Mouse (Mus musculus) frontal cortex, adult (tissue): ENCODE measurements at regions not wholly inside any gene's neighbourhood (a gene's known extent, or its start where the extent isn't known, plus 50 kb on each side); places are given as distances from the start of the nearest gene placed in this dataset.

Experiments used
- ATAC-seq: cut with Nextera tagmentation; 2 replicates; pipeline ENCODE4 v1.9.2; 2017; ENCODE audit warnings: mild to moderate bottlenecking, moderate library complexity, mixed read lengths; ENCODE audit not compliant: low TSS enrichment

DNA sequence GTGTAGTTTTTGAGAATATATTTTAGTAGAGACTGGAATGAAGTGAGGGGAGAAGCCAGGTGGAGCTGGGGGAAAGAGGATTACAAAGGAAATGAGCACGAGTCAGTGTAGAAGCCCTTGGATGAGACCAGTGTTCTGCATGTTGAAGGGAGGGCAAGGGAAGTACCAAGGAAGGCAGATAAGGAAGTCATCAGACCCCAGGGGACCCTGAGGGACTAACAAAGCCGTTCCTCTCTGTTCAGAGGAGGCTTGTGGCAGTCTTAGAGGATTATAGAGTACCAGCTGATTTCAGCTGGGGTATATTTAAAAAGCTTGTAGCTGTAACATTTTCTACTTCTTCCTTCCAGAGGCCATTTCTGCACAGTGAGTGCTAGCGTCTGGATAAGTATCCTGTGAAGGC lies 56.7 kb upstream of the Igsf9b start:
- 0 out of 2 replicates have a peak, but pooled peaks have one; percentile 41 for ATAC-seq

DNA sequence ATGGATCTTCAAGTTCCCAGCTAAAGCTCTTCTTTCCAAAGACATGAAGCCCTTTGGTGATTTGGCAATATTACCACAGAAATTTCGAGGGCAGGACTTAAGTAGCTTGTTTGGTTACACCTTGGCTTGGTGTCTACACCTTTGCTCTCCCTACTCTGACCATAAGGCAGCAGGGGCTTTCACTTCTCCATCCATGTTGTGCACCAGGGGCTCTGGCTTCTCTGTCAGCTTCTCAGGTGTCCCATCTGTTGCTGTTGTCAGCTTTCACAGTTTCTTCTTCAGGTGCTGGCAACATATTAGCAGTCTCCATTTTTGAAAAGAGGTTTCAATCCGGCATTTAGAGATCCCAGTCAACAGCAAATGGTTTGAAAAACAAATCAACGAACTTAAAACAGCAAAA lies 58.1 kb upstream of the Igsf9b start:
- no peak for ATAC-seq

DNA sequence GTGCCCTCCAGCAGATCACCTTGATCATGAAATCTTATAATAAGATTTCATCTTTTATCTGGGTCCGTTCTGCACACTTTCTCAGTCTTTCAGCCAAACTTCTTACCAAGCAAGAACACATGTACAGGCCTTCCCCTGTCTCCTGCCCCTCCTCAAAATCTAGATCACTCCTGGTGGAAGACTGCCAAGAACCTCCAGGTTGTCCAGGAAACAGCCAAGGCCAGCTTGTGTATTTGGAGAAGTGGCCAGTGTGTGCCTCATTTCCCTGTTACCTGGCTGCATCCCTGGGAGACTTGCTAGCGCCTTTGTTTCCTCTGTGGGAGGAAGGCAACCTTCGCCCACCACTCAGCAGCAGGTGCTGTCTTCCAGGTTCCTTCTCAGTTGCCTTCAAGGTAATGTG lies 58.5 kb upstream of the Igsf9b start:
- no peak for ATAC-seq

DNA sequence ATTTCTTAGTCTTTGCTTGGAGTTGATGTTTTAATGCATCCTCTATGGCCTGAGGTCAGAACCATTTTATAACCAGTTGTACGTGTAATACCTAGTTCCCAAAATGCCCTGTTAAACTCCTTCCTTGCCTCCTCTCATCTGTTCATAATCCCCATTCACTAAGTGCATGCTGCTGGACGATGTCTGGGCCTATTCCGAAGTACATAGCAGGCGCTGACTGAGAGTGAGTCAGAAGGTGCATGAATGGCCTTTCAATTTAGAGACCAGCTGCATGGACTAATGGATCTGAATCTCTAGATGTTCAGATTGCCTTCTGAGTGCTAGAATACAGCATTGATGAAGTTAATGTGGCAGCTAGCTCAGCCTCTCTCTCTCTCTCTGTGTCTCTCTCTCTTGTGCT lies 66.3 kb upstream of the Igsf9b start:
- no peak for ATAC-seq

DNA sequence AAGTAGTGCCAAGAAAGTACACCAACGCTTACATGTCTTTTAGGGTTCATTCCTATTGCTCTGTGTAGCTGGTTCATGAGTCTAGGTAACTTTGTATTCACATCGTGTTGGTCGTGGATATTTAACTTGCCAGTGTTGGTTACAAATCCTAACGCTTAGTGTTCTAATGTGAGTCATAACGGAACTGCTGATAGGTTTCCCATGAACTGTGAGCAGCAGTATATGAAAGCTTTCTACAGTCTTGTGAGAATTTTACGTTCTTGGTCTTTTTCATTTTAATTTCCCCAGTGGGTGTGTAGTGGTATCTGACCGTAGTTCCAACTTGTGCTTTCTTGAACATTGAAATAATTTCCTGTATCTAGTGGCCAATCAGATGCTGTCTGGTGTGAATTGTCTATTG lies 71.5 kb upstream of the Igsf9b start:
- ATAC-seq = no peak

DNA sequence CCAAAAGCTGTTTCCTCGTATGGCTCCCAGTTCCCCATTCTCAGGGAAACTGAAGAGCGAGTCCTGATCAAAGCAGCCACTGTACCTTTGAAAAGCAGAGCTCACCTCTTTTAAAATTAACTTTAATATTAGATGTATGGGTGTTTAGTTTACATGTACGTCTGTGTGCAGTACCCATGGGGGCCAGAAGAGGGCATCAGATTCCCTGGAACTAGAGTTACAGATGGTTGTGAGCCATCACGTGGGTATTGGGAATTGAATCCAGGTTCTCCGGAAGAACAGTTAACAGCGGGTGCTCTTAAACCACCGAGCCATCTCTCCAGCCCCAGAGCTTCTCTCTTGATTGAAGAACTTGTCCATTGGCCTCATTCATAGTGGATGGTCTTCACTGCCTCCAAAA lies 66.0 kb upstream of the Jam3 start:
- no peak for ATAC-seq

DNA sequence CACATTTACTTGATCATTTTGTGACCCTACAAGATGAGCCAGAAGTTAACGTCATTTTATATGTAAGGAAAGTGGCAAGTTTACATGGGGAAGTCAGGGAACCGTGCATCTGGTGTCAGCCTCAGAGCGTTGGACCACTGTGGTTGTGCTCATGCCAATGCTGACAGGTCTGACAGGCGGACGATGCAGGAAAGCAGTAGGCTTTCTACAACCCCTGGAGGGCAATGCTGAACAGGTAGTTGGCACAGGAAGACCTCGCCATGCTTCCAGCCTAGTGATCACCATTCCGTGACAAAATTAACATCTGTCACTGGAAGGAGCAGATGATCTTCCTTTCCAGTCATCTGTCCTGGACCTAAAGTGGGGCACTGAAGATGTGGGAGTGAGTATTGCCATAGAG lies 60.8 kb upstream of the Jam3 start:
- no peak for ATAC-seq

DNA sequence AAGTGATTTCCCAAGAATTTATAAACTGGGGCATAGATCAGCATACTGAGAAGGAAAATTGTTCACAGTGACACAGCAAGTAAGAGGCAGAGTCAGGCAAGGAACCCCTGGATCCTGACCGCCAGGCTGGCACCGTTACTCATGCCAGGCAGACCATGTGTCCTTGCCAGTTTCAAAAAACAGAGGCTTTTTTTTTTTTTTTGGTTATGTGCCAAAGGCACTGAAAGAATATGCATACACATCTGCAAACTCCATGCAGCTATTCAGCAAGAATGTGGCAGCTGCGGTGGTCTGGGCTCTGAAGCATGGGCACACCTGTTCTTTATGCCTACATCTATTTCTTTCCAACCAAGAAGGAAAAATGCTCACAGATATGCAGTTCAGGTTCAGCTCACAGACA lies 58.8 kb upstream of the Jam3 start:
- ATAC-seq = no peak

DNA sequence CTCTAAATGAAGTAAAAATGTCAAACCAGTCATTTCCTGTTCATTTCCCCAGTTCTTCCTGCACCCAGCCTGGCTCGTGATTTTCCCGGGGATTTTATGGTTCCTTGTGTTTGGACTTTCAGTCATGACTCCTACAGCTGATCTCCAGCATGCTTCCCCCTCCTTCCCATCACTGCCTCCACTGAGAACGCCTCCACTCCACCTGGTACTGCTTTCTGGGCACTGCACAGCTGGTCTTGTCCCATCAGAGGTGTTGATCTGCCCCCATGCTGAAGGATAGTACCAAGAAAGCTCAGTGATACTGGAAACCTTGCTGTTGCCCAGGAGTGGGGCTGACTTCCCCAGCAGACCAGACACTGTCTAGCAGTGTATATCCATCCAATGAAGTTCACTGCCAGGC lies 53.6 kb upstream of the Jam3 start:
- peak; percentile 86 for ATAC-seq
